Mouse (Mus musculus) limb, embryonic 11.5 days (tissue): ENCODE measurements at regions not wholly inside any gene's neighbourhood (a gene's known extent, or its start where the extent isn't known, plus 50 kb on each side); places are given as distances from the start of the nearest gene placed in this dataset.

Source experiments
- ATAC-seq: fragments of 200-750 bp; cut with Nextera tagmentation; 2 replicates; pipeline ENCODE4 v1.8.0; 2017; ENCODE audit warnings: low read depth; ENCODE audit not compliant: insufficient number of reproducible peaks, low FRiP score, low TSS enrichment
- DNase-seq: peaks from one replicate; pipeline ENCODE4 v3.0.0-alpha.2; 2015; ENCODE audit warnings: low spot score
- H3K27ac ChIP-seq: fragments of 300-500 bp; sonication (generic); replicated peaks from 2 replicates; pipeline ENCODE4 v1.5.1; 2014; ENCODE audit warnings: low read depth, mild to moderate bottlenecking, low read length
- H3K27me3 ChIP-seq: fragments of 300-500 bp; sonication (generic); 2 replicates; pipeline ENCODE4 v1.6.1; 2014; ENCODE audit warnings: mild to moderate bottlenecking, low read length, mixed read lengths; ENCODE audit not compliant: control insufficient read depth, insufficient read depth
- H3K36me3 ChIP-seq: fragments of 300-500 bp; sonication (generic); 2 replicates; pipeline ENCODE4 v1.6.1; 2014; ENCODE audit warnings: mild to moderate bottlenecking, low read length, moderate library complexity, mixed read lengths; ENCODE audit not compliant: control insufficient read depth, insufficient read depth
- H3K4me1 ChIP-seq: fragments of 300-500 bp; sonication (generic); 2 replicates; pipeline ENCODE4 v1.6.1; 2014; ENCODE audit warnings: low read length, mixed read lengths; ENCODE audit not compliant: control insufficient read depth, insufficient read depth
- H3K4me2 ChIP-seq: fragments of 300-500 bp; sonication (generic); 2 replicates; pipeline ENCODE4 v1.6.1; 2014; ENCODE audit warnings: low read depth, mild to moderate bottlenecking, moderate library complexity; ENCODE audit not compliant: severe bottlenecking
- H3K4me3 ChIP-seq: fragments of 300-500 bp; sonication (generic); 2 replicates; pipeline ENCODE4 v1.5.1; 2014; ENCODE audit warnings: low read depth, low read length
- H3K9ac ChIP-seq: fragments of 300-500 bp; sonication (generic); 2 replicates; pipeline ENCODE4 v1.6.1; 2014; ENCODE audit warnings: mild to moderate bottlenecking, low read length
- H3K9me3 ChIP-seq: fragments of 300-500 bp; sonication (generic); 2 replicates; pipeline ENCODE4 v1.6.1; 2016; ENCODE audit warnings: low read length; ENCODE audit not compliant: control insufficient read depth
- WGBS: fragments of 180-500 bp; shearing (Covaris S2); extraction: QIAGEN DNeasy Blood & Tissue Kit; methylation state at CpG from one replicate; pipeline ENCODE4 v1.1.7; 2014; 5-methylcytosine and 5-hydroxymethylcytosine counted together

DNA sequence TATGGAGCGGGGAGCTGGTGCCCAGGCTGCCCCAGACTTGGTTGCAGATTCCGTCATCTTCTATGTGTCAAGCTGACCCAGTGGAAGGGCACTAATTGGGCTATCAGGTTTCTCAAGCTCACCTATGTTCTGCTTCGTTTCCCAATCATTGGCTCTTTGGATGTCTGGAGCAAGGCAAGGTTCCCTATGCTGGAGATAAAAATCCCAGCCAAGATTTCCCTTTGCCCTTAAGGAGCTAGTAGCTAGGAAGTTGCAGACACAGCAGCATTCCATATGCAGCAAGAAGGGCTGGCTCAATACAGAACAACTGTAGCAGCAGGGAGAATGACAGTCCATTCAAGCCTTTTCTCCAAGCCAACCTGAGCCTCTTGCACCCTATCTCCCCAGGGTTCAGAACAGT, 159.2 kb upstream of the Zfp706 start:
- no peak overlapping the region for H3K9ac ChIP-seq
- ATAC-seq (no peak), DNase-seq (no peak)
- no peak overlapping the region for H3K4me3 ChIP-seq
- no peaks in the 10 kb centered on the region; the same call in 1 of the 2 replicates for H3K9me3 ChIP-seq
- H3K4me2 ChIP-seq, result no peak overlapping the region; the same call in 1 of the 2 replicates
- no peaks in the 10 kb centered on the region for H3K27me3 ChIP-seq
- WGBS, result 72% methylated on average over 3 of the region's 3 CpGs
- no peak overlapping the region for H3K27ac ChIP-seq
- H3K4me1 ChIP-seq, result no peaks in the 10 kb centered on the region
- no peaks in the 10 kb centered on the region for H3K36me3 ChIP-seq

DNA sequence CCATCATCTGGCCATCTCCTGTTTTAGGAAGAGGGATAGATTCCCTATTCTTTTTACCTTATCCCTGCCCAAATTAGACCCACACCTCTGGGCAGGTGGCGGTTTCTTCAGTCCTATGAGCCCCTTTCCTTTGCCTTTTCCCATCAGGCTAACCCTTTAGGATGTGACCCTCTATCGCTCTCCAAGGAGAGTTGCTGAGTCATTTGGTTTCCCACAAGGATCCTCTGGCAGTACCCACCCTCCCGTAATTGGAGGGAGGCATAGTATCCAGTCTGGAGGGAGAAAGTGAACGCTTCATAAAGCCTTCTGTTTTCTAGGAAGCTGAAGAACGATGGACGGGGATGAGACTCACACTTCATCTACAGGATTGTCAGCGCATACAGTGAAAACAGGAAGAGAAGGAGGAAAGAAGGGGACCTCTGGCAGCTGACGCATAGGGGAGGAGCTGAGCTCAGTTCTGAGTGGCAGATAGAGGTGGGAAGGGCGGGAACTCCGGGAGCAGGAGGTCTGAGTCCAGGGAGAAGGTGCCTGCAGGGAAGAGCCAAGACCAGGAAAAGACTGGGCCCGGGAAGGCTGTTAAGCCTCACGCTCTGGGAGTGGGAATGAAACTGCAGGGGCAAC, 158.4 kb upstream of the Zfp706 start:
- 15% methylated on average over 12 of the region's 12 CpGs for WGBS

DNA sequence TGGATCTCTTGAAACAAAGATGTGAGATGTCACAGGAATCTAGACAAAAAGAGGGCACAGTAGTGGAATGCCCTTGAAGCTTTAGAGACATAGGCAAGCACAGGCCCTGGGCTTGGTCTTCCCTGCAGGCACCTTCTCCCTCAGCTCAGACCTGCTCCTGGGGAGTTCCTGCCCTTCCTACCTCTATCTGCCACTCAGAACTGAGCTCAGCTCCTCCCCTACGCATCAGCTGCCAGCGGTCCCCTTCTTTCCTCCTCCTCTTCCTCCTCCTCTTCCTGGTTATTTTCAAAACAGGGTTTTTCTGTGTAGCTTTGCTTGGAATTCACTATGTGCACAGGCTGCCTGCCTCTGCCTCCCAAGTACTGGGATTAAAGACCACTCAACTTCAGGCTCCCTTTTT, 157.6 kb upstream of the Zfp706 start:
- 47% methylated on average over 2 of the region's 2 CpGs for WGBS
- DNase-seq, result no peak
- Histone ChIP-seq H3K4me2 (no peak overlapping the region), H3K27ac (no peak overlapping the region), H3K9ac (no peak overlapping the region), H3K4me1 (no peaks in the 10 kb centered on the region), H3K4me3 (no peak overlapping the region), H3K36me3 (no peaks in the 10 kb centered on the region), H3K27me3 (no peaks in the 10 kb centered on the region), H3K9me3 (no peaks in the 10 kb centered on the region)
- no peak for ATAC-seq

More for the DNA sequence above, 158.4 kb upstream of the Zfp706 start:
- Histone ChIP-seq H3K27me3 (no peaks in the 10 kb centered on the region), H3K4me2 (peak overlapping the region; percentile 20), H3K9ac (no peak overlapping the region), H3K9me3 (no peaks in the 10 kb centered on the region), H3K4me3 (no peak overlapping the region), H3K27ac (no peak overlapping the region), H3K36me3 (no peaks in the 10 kb centered on the region), H3K4me1 (no peaks in the 10 kb centered on the region)
- DNase-seq (peak; percentile 33), ATAC-seq (no peak)

DNA sequence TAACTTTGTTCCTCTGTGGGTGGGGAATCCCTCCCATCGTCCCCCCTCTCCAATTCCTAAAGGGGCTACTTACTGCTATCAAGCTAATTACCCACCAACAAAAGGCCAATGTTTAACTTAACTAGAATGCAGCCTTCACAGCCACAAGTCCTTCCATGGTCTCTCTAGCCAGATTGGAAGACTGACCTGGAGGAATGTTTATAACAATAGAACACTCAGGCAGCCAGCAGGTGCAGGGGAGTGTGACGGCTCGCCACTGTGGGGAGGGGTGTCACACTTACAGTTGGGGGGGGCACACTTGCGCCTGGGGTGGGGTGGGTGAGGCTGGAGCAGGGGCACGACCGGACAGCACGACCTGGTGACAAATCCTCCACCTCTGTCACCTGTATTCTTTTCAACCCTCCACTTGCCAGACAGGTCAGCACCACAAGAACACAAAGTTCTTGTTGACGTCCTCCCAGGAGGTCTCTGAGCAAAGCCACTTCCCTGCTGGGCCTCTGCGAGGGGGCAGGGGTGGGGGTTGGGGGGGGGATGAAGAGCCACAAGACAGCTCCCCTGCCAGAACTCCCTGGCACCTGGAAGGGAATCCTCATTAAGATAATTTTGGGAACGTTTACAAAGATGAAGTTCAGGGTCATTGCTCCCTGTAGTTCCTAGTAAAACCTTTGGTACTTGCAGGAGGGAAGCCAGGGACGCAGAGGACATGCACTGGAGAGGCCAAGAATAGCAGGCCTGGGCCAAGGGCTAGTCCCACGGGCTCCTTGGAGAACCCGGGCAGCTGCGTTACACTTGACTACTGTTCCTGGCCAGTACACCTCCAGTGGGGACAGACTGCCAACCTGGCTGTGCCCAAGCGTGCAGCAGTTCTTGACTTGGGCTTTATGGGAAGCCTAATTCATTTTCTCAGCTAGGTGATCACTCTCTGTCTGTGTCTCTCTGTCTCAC, 156.9 kb upstream of the Zfp706 start:
- Histone ChIP-seq H3K9ac (no peak overlapping the region), H3K27me3 (no peaks in the 10 kb centered on the region), H3K4me1 (no peaks in the 10 kb centered on the region), H3K36me3 (no peaks in the 10 kb centered on the region), H3K4me2 (no peak overlapping the region), H3K4me3 (no peak overlapping the region), H3K9me3 (no peaks in the 10 kb centered on the region), H3K27ac (no peak overlapping the region)
- no peak for DNase-seq
- ATAC-seq, result no peak
- WGBS, result 45% methylated on average over 15 of the region's 15 CpGs

DNA sequence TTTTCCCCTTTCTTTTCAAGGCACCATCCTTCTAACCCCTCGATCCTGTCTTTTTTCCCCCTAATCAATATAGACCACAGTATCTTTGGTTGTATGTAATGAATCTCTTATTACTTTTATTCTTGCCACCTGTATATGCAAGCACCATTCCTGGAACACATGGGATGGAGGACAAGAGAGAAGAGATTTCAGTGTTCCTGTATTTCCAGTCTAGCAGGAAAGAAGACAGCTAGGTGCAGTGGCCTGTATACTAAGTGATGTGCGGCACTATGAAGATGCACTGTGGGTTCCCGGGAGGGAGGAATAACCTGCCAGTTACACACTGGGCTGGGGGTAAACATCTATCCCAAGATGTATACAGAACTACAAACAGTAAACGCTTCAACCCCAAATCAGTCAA, 152.4 kb upstream of the Zfp706 start:
- ATAC-seq, result no peak
- no peak overlapping the region for H3K27ac ChIP-seq
- H3K9me3 ChIP-seq, result no peaks in the 10 kb centered on the region
- H3K9ac ChIP-seq, result no peak overlapping the region
- WGBS, result 61% methylated on average over 4 of the region's 4 CpGs
- H3K4me3 ChIP-seq, result no peak overlapping the region
- no peak overlapping the region for H3K4me2 ChIP-seq
- H3K36me3 ChIP-seq, result no peaks in the 10 kb centered on the region
- no peak for DNase-seq
- H3K27me3 ChIP-seq, result no peaks in the 10 kb centered on the region
- H3K4me1 ChIP-seq, result no peaks in the 10 kb centered on the region

DNA sequence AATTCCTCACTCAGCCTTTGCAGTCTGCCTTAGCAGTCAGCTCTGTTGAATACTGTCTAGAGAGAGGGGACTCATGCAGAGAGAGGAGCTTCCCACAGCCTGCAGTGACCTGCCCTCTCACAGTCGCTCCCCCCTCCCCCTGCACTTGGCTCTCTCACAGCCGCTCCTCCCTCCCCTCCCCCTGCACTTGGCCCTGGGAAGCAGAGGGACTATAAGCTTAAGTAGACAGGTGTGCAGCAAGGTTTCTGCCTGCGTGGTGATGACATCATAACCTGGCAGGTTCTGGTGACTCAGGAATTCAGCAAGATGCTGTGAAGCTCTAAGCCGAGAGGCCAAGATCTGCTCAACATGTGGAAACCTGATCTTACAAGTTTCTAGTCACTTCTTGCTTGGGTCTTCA, 151.8 kb upstream of the Zfp706 start:
- ATAC-seq (no peak), DNase-seq (peak; percentile 52)
- H3K4me1 ChIP-seq, result no peaks in the 10 kb centered on the region
- H3K4me2 ChIP-seq, result no peak overlapping the region
- no peaks in the 10 kb centered on the region for H3K27me3 ChIP-seq
- H3K27ac ChIP-seq, result no peak overlapping the region
- no peak overlapping the region for H3K4me3 ChIP-seq
- no peak overlapping the region for H3K9ac ChIP-seq
- H3K36me3 ChIP-seq, result no peaks in the 10 kb centered on the region
- H3K9me3 ChIP-seq, result no peaks in the 10 kb centered on the region
- 4% methylated on average over 4 of the region's 4 CpGs for WGBS

DNA sequence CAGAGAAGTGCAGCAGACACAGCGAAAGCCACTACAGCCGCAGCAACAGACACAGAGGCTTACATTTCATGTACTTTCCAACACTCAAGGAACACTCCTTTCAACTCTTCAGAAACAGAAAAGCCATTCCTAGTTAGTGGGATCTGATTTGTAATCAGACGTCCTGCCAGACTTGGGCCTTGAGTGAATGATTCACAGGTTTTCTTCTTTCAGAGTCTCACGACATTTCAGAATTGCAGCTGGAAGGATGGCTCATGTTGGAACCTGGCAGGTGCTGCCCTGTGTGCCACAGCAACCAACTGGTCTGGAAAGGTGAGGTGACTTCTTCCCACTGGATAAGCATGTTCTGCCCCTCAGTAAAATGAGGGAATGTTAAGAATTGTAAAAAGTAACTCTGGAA, 149.8 kb upstream of the Zfp706 start:
- no peaks in the 10 kb centered on the region for H3K27me3 ChIP-seq
- 72% methylated on average over 4 of the region's 4 CpGs for WGBS
- no peak overlapping the region for H3K4me2 ChIP-seq
- ATAC-seq (no peak), DNase-seq (no peak)
- H3K9ac ChIP-seq, result no peak overlapping the region
- no peak overlapping the region for H3K4me3 ChIP-seq
- H3K9me3 ChIP-seq, result no peaks in the 10 kb centered on the region
- no peaks in the 10 kb centered on the region for H3K4me1 ChIP-seq
- no peak overlapping the region for H3K27ac ChIP-seq
- H3K36me3 ChIP-seq, result no peaks in the 10 kb centered on the region

DNA sequence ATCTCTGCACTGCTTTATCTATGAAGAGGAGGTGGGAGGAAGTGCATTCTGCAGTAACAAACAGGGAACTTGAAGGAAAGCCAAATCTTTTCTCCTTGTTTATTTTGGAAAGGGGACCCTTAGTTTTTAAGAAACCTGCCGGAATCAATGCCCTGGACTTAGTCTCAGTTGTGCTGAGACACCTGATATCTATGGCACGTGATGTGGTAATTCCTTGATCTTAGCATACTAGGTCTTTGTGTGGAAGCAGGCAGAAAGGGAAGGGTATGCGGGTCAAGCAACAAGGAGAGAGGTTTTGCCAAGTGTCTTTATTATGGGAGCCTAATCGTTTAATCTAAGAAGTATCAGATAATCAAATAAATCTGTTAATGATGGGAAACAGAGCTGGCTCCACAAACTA, 147.4 kb upstream of the Zfp706 start:
- Histone ChIP-seq H3K27me3 (no peaks in the 10 kb centered on the region), H3K4me2 (no peak overlapping the region), H3K4me3 (no peak overlapping the region), H3K27ac (no peak overlapping the region), H3K9ac (no peak overlapping the region), H3K36me3 (no peaks in the 10 kb centered on the region), H3K9me3 (no peaks in the 10 kb centered on the region), H3K4me1 (no peaks in the 10 kb centered on the region)
- ATAC-seq (no peak), DNase-seq (no peak)
- WGBS, result 89% methylated on average over 4 of the region's 4 CpGs
